Mouse (Mus musculus) heart, embryonic 11.5 days (tissue): ENCODE measurements at regions not wholly inside any gene's neighbourhood (a gene's known extent, or its start where the extent isn't known, plus 50 kb on each side); places are given as distances from the start of the nearest gene placed in this dataset.

ENCODE experiments used
- ATAC-seq: fragments of 200-750 bp; cut with Nextera tagmentation; replicated peaks from 2 replicates; pipeline ENCODE4 v1.8.0; 2017; ENCODE audit warnings: moderate library complexity; ENCODE audit not compliant: insufficient number of reproducible peaks, low FRiP score, low TSS enrichment
- H3K27ac ChIP-seq: fragments of 300-500 bp; sonication (generic); 2 replicates; pipeline ENCODE4 v1.5.1; 2014; ENCODE audit warnings: mild to moderate bottlenecking, low read depth, low read length
- H3K27me3 ChIP-seq: fragments of 300-500 bp; sonication (generic); 2 replicates; pipeline ENCODE4 v1.6.1; 2014; ENCODE audit warnings: mild to moderate bottlenecking, low read length, mixed read lengths; ENCODE audit not compliant: control insufficient read depth, insufficient read depth
- H3K36me3 ChIP-seq: fragments of 300-500 bp; sonication (generic); 2 replicates; pipeline ENCODE4 v1.6.1; 2014; ENCODE audit warnings: mild to moderate bottlenecking, low read length, moderate library complexity, mixed read lengths; ENCODE audit not compliant: control insufficient read depth, insufficient read depth
- H3K4me1 ChIP-seq: fragments of 300-500 bp; sonication (generic); 2 replicates; pipeline ENCODE4 v1.6.1; 2014; ENCODE audit warnings: low read length; ENCODE audit not compliant: control insufficient read depth, insufficient read depth
- H3K4me2 ChIP-seq: fragments of 300-500 bp; sonication (generic); 2 replicates; pipeline ENCODE4 v1.6.1; 2014; ENCODE audit warnings: mild to moderate bottlenecking, moderate library complexity
- H3K4me3 ChIP-seq: fragments of 300-500 bp; sonication (generic); 2 replicates; pipeline ENCODE4 v1.5.1; 2014; ENCODE audit warnings: low read depth, low read length
- H3K9ac ChIP-seq: fragments of 300-500 bp; sonication (generic); 2 replicates; pipeline ENCODE4 v1.6.1; 2014; ENCODE audit warnings: mild to moderate bottlenecking, low read depth, low read length, moderate library complexity
- H3K9me3 ChIP-seq: fragments of 300-500 bp; sonication (generic); replicated peaks from 2 replicates; pipeline ENCODE4 v1.6.1; 2016; ENCODE audit warnings: low read length; ENCODE audit not compliant: control insufficient read depth
- WGBS: fragments of 180-500 bp; shearing (Covaris S2); extraction: QIAGEN DNeasy Blood & Tissue Kit; methylation state at CpG from one replicate; pipeline ENCODE4 v1.1.7; 2014; ENCODE audit not compliant: insufficient replicate concordance; 5-methylcytosine and 5-hydroxymethylcytosine counted together

DNA sequence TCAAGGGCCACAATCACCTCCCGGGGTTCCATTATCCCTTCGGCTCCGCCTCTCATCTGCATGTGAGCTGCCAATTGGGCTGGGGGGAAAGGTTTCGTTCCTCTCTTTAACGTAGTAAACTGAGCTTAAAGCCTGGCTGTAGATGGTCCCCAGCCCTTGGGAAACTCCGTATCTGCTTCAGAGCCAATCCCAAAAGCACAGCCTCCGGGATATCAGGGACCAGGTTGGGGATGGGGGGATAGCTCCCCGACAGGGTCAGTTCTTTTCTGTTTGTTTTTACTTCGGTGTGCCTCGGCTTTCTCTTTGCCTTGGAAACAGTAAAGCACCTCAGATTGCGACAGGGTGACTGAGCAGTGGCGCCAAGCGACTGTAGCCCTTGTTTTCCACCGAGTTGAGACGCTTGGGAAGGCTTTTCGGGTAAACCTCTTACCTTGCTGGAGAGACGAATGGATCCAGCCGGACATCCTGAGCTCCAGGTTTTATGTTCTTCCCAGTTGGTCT is 64.5 kb downstream of the Tfap2c start:
- peak overlapping the region; percentile 59; the same call in 1 of the 2 replicates for H3K9ac ChIP-seq
- H3K27ac ChIP-seq = no peak overlapping the region
- H3K36me3 ChIP-seq = no peaks in the 10 kb centered on the region
- ATAC-seq = no peak
- peak overlapping the region; percentile 79 for H3K4me2 ChIP-seq
- peak overlapping the region; percentile 43 for H3K4me3 ChIP-seq
- H3K4me1 ChIP-seq = no peaks in the 10 kb centered on the region
- WGBS = under 1% methylated on average over 18 of the region's 18 CpGs
- H3K9me3 ChIP-seq = no peaks in the 10 kb centered on the region
- H3K27me3 ChIP-seq = peaks cover 16% of the 10 kb centered on the region; the same call in 1 of the 2 replicates

DNA sequence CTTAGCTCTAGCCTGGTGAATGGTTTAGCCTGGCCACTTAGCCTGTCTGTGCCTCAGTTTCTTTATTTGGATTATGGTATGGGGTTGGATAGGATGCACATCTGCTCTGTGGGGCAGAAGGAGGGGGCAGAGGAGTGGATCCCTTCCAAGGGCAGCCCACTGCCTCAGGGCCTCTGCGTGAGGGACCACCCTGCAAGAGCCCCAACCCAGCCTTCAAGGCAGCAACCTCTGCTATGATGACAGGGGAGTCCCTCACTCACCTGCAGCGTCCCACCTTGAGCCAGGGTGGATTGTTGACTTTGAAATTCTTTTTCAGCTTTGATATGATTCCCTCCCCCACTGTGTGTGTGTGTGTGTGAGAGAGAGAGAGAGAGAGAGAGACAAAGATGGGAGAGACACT is 65.8 kb downstream of the Tfap2c start:
- no peak for ATAC-seq
- Histone ChIP-seq H3K27ac (no peak overlapping the region), H3K4me1 (no peaks in the 10 kb centered on the region), H3K9ac (no peak overlapping the region), H3K36me3 (no peaks in the 10 kb centered on the region), H3K4me3 (no peak overlapping the region), H3K4me2 (no peak overlapping the region), H3K27me3 (peaks cover 16% of the 10 kb centered on the region; the same call in 1 of the 2 replicates), H3K9me3 (no peaks in the 10 kb centered on the region)
- 59% methylated on average over 2 of the region's 2 CpGs for WGBS

DNA sequence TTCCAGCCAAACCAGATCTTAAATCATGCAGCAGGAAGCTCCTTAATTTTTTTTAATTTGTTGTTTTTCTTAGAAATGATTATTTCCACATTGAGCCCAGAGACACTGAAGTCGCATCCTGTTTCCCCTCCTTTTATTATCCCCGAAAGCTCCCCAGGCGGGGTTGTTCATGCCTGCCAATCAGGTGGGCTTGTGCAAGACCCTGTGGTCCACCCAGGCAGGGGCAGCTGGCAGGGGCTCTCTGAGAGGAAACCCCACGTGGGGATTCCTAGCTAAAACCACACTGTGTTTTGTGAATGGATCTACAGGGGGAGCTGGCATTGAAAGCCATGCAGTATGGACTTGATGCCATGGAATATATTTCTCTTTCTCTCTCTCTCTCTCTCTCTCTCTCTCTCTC is 66.2 kb downstream of the Tfap2c start:
- no peaks in the 10 kb centered on the region for H3K9me3 ChIP-seq
- H3K27me3 ChIP-seq = peaks cover 16% of the 10 kb centered on the region; the same call in 1 of the 2 replicates
- H3K4me1 ChIP-seq = no peaks in the 10 kb centered on the region
- no peak overlapping the region for H3K27ac ChIP-seq
- ATAC-seq = no peak
- H3K4me3 ChIP-seq = no peak overlapping the region
- WGBS = 46% methylated on average over 4 of the region's 4 CpGs
- H3K4me2 ChIP-seq = no peak overlapping the region
- no peaks in the 10 kb centered on the region for H3K36me3 ChIP-seq
- no peak overlapping the region for H3K9ac ChIP-seq

DNA sequence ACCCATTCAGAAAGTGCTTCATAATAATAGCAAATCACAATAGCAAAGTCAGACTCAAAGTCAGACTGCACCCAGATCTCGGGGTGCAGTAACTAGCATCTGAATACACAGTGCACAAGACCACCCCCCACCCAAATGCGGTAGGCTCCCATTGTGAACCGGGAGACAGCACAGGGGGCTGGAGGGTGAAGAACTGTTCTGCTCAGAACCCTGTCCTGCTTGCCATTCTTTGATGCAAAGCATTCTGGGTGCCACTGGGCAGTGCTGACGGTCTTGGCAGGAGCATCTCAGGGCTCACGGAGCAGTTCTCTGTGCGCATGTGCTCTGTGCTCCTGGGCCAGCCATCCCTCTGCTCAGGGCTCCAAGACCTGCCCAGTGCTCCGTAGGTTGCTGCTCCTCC is 69.8 kb downstream of the Tfap2c start:
- Histone ChIP-seq H3K36me3 (no peaks in the 10 kb centered on the region), H3K27me3 (peaks cover 21% of the 10 kb centered on the region), H3K4me3 (no peak overlapping the region), H3K4me2 (no peak overlapping the region), H3K9ac (no peak overlapping the region), H3K27ac (no peak overlapping the region), H3K4me1 (0 out of 2 replicates have a peak, but pooled peaks cover 4% of the 10 kb centered on the region), H3K9me3 (no peaks in the 10 kb centered on the region)
- WGBS = 83% methylated on average over 7 of the region's 7 CpGs
- no peak for ATAC-seq

DNA sequence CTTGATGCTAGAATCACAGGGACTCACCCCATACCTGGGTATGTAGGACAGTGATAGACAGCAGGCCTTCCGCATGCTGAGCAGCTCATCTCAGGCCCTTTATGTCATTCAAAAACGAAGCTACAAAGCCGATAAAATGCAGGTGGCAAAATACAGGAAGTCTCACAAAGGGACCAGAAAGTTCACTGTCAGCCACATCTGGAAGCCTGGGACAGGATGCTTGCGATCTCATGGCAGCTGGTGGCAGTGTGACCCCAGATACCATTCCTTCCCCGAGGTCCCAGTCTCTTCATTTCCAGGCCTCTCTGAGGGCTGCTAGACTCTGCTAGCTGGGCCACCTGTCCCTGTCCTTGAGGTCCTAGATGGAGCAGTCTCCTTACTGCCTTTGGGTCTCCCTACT is 70.6 kb downstream of the Tfap2c start:
- Histone ChIP-seq H3K4me1 (0 out of 2 replicates have a peak, but pooled peaks cover 4% of the 10 kb centered on the region), H3K9ac (no peak overlapping the region), H3K9me3 (no peaks in the 10 kb centered on the region), H3K27me3 (peaks cover 16% of the 10 kb centered on the region), H3K36me3 (no peaks in the 10 kb centered on the region), H3K4me3 (no peak overlapping the region), H3K4me2 (no peak overlapping the region), H3K27ac (no peak overlapping the region)
- no peak for ATAC-seq
- WGBS = 45% methylated on average over 5 of the region's 5 CpGs

DNA sequence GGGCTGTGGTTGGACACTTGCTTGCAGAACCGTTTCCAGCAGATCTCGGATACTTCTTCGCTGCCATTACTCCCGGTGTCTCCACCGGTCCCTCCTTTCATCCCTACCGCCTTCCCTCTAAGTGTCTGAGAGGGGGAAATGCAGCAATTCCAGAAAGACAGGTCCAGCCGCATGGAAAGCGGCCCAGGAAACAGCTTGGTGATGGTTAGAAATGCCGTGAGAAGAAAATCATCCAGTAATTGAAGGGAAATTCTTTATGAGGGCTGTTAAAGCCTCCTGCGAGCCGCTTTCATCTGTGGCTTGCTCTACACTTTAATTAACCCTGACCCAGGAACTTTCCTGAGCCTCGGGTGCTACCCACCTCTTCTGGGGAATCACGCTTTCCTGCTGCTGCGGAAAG is 74.3 kb downstream of the Tfap2c start:
- ATAC-seq = no peak

DNA sequence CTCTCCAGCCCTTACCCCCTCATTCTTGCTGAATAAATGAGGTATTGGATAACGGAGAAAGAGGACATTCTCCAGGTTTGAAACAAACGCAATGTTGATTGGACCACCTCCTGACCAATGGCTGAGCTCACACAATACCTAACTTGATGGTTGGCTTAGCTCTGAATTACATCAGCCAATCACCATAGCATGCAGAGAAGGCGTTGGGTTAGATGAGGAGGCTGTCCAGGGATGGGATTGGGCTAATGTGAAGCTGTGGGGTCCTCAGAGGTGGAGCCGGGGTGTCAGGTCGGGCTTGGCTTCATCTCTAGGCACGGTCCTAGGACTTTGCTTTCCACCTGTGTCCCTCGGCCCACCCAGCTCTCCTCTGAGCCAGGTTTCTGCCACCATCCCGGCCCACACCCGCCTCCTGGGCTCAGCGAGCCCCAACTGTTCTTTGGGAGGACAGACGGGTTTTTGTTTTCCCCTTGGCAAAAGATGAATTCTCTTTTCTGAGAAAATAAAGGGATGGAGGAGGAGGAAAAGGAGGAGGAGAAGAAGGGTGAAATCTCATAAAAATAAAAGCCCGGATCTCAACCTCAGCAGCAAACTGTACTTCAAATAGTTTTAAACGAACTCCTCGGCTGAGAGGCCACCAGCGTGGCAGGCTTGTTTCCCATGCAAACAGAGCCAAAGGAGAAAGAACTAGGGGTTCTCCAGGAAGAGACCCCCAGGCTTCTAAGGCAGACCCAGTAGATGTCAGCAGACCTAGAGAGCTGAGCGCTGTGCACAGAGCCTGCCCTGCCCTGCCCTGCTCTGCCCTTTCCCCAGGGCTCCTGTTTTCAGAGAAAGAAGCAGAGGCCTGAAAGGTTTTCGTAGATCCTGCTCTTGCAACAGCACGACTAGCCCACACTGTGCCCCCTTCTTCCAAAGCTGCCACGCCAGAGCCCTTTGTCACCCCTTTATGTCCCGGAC is 78.2 kb downstream of the Tfap2c start:
- H3K9me3 ChIP-seq = no peaks in the 10 kb centered on the region
- H3K27me3 ChIP-seq = peaks cover 13% of the 10 kb centered on the region
- no peak for ATAC-seq
- no peak overlapping the region for H3K9ac ChIP-seq
- 79% methylated on average over 20 of the region's 20 CpGs for WGBS
- H3K4me1 ChIP-seq = 0 out of 2 replicates have a peak, but pooled peaks cover 4% of the 10 kb centered on the region
- no peak overlapping the region for H3K4me3 ChIP-seq
- H3K4me2 ChIP-seq = no peak overlapping the region
- H3K27ac ChIP-seq = no peak overlapping the region
- no peaks in the 10 kb centered on the region for H3K36me3 ChIP-seq

More for the DNA sequence above, 74.3 kb downstream of the Tfap2c start:
- Histone ChIP-seq H3K4me3 (0 out of 2 replicates have a peak overlapping the region, but pooled peaks have one; percentile 10), H3K27ac (no peak overlapping the region), H3K27me3 (peaks cover 13% of the 10 kb centered on the region), H3K36me3 (no peaks in the 10 kb centered on the region), H3K9ac (no peak overlapping the region), H3K9me3 (no peaks in the 10 kb centered on the region), H3K4me1 (0 out of 2 replicates have a peak, but pooled peaks cover 4% of the 10 kb centered on the region), H3K4me2 (peak overlapping the region; percentile 32)
- WGBS = 11% methylated on average over 14 of the region's 14 CpGs

DNA sequence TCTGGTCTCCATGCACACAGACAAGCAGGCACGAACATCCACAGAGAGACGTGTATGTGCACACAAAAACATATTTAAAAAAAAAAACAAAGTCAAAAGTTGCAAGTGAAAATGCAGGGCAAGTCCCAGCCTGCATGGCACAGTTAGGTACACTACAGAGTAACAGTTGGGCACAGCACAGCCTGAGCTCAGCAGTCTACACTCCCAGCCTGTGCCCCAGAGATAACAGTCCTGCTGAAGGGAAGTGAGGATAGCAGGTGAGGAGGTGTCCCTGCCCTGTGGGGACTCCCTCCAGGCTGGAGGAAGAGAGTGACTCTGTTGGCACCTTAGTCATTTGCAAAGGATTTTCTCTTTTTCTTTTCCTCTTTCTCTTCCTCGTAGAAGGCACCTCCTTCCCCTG is 80.9 kb downstream of the Tfap2c start:
- no peaks in the 10 kb centered on the region for H3K27me3 ChIP-seq
- no peak for ATAC-seq
- H3K36me3 ChIP-seq = no peaks in the 10 kb centered on the region
- no peaks in the 10 kb centered on the region for H3K4me1 ChIP-seq
- H3K27ac ChIP-seq = no peak overlapping the region
- WGBS = 58% methylated on average over 3 of the region's 3 CpGs
- no peak overlapping the region for H3K9ac ChIP-seq
- no peaks in the 10 kb centered on the region for H3K9me3 ChIP-seq
- H3K4me3 ChIP-seq = no peak overlapping the region
- no peak overlapping the region for H3K4me2 ChIP-seq
